Mouse (Mus musculus): ENCODE results near the gene Rcc1. TPM values are rescaled to one million over a fixed set of nuclear protein-coding genes. Genes with fewer than 3 reads are reported as not detected.

The Rcc1 gene
- total and polyA plus RNA-seq, 3 experiments, result 93.6 to 149 (median 148) TPM

DNA sequence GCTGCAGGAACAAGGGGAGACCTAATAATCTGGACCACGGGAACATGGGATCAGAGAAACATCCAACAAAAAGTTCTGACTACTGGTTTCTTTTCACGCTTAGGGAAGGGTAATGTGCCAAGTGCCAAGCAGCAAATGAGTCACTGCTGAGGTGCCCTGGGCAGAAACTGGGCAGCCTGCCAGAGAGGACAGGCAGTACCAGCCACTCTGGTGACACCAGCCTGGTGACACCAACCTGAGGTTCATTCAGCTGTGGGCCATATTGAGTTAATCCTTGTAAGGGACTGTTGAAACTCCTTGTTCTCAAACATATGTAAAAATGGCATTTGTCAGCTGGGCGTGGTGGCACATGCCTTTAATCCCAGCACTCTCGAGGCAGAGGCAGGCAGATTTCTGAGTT is 1.2 kb upstream of the Rcc1 start:
- peaks cover 14 to 50% of the 10 kb centered on the region in 2 experiments for H3K36me3 ChIP-seq (replicated peaks in 1 of 2; ENCODE audit: control insufficient read depth in 1 of 2, insufficient read depth in 1 of 2, low read length in 1 of 2)
- H3K9ac ChIP-seq (ENCODE audit: insufficient read depth, low read depth), result no peak overlapping the region
- H3K4me1 ChIP-seq (ENCODE audit: control insufficient read depth in 1 of 2, insufficient read depth in 2 of 2), result peaks cover 8 to 50% of the 10 kb centered on the region in 2 experiments
- DNase-seq (ENCODE audit: extremely low read depth), result no peak
- H3K4me2 ChIP-seq (ENCODE audit: insufficient read depth, low read depth, poor library complexity, severe bottlenecking), result no peak overlapping the region
- in situ Hi-C loops (cut with MboI; ENCODE audit: low pct_ligation_motif_present, low pct_unique_long_range_greater_than_20kb, low sequenced_read_pairs) (loop anchor here (10.0 kb wide), 1 partner anchor 60 kb away; no protein-coding TSS in a partner anchor), dilution Hi-C loops (cut with MboI; ENCODE audit: extremely low pct_ligation_motif_present, extremely low pct_unique_long_range_greater_than_20kb, low sequenced_read_pairs) (no loop called here)
- H3K27me3 ChIP-seq (replicated peaks), result no peaks in the 10 kb centered on the region
- no peak for TF ChIP-seq NELFE (IDR thresholded peaks at IDR 0.05; ENCODE audit: low read depth, low read length)
- TF ChIP-seq USF1 (IDR thresholded peaks at IDR 0.05; ENCODE audit: low read depth, low read length), result no peak
- no peak for TF ChIP-seq NRF1 (IDR thresholded peaks at IDR 0.05; ENCODE audit: low read depth, low read length)
- no peak for TF ChIP-seq MEF2A (IDR thresholded peaks at IDR 0.05; ENCODE audit: borderline replicate concordance, low read depth, low read length)
- no peak for TF ChIP-seq ETS1 (conservative IDR thresholded peaks at IDR 0.05; ENCODE audit: low read depth, low read length)
- TF ChIP-seq MXI1 (IDR thresholded peaks at IDR 0.05; ENCODE audit: low read depth, low read length), result no peak
- no peak for TF ChIP-seq ZNF384 (IDR thresholded peaks at IDR 0.05; ENCODE audit: low read depth, low read length)
- TF ChIP-seq EP300 (IDR thresholded peaks at IDR 0.05; ENCODE audit: low read length), result no peak
- no peak for TF ChIP-seq POLR2AphosphoS2 (IDR thresholded peaks at IDR 0.05; ENCODE audit: low read depth, low read length)
- no peak for TF ChIP-seq CHD1 (IDR thresholded peaks at IDR 0.05; ENCODE audit: low read depth, low read length)
- peaks cover 23% of the 10 kb centered on the region for H3K79me2 ChIP-seq (replicated peaks; ENCODE audit: control insufficient read depth, extremely low read depth, insufficient read depth, poor library complexity, severe bottlenecking)
- H3K4me3 ChIP-seq (replicated peaks in 1 of 3; ENCODE audit: low read depth in 2 of 3, low read length in 2 of 3, poor library complexity in 1 of 3), result no peak overlapping the region
- H3K9me3 ChIP-seq (replicated peaks; ENCODE audit: low read length), result no peaks in the 10 kb centered on the region
- no peak overlapping the region for H3K27ac ChIP-seq (ENCODE audit: insufficient read depth, low read depth)

DNA sequence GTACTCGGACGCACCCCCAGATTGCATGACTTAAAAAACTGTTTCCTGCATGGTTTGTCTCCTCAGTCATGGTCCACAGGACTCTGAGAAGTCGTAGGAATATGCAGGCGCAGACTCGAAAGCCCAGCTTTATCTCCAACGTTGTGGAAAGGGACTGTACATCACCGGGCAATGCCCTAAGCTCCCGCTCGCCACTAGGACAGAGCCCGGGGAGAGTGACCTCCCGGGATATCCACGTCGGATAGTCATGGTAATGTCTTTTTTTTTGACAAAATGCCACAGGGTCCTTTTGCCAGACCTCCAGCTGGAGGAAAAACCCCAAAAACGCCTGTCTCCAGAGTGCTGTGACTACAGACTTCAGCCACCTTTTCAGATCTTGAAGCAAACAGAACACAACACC is 666 bp downstream of the Rcc1 start:
- peak overlapping the region; percentile 44; the same call in 1 of the 2 replicates for H3K27ac ChIP-seq (ENCODE audit: insufficient read depth, low read depth)
- dilution Hi-C loops (cut with MboI; ENCODE audit: extremely low pct_ligation_motif_present, extremely low pct_unique_long_range_greater_than_20kb, low sequenced_read_pairs) (no loop called here), in situ Hi-C loops (cut with MboI; ENCODE audit: low pct_ligation_motif_present, low pct_unique_long_range_greater_than_20kb, low sequenced_read_pairs) (loop anchor here (10.0 kb wide), 1 partner anchor 62 kb away; no protein-coding TSS in a partner anchor)
- DNase-seq (ENCODE audit: extremely low read depth), result no peak
- no peaks in the 10 kb centered on the region for H3K9me3 ChIP-seq (replicated peaks; ENCODE audit: low read length)
- TF ChIP-seq NRF1 (IDR thresholded peaks at IDR 0.05; ENCODE audit: low read depth, low read length) (no peak), ZKSCAN1 (IDR thresholded peaks at IDR 0.05; ENCODE audit: borderline replicate concordance, low read depth, low read length) (no peak), MXI1 (IDR thresholded peaks at IDR 0.05; ENCODE audit: low read depth, low read length) (no peak), CTCF (conservative IDR thresholded peaks at IDR 0.05 in 1 of 2, IDR thresholded peaks at IDR 0.05 in 1 of 2; ENCODE audit: low read depth in 2 of 2, low read length in 2 of 2) (no peak), POLR2AphosphoS2 (IDR thresholded peaks at IDR 0.05; ENCODE audit: low read depth, low read length) (no peak), KAT2A (IDR thresholded peaks at IDR 0.05; ENCODE audit: insufficient replicate concordance, low read length) (no peak), POLR2A (IDR thresholded peaks at IDR 0.05; ENCODE audit: low read depth, low read length) (no peak), MAFK (IDR thresholded peaks at IDR 0.05; ENCODE audit: insufficient replicate concordance, low read length) (no peak), CHD2 (IDR thresholded peaks at IDR 0.05; ENCODE audit: low read length) (no peak), MAX (IDR thresholded peaks at IDR 0.05; ENCODE audit: low read length) (no peak), ZMIZ1 (IDR thresholded peaks at IDR 0.05; ENCODE audit: low read depth, low read length) (no peak), ZC3H11A (IDR thresholded peaks at IDR 0.05; ENCODE audit: low read depth, low read length) (no peak), JUN (IDR thresholded peaks at IDR 0.05; ENCODE audit: insufficient read depth, low read depth, low read length) (no peak), SMC3 (IDR thresholded peaks at IDR 0.05; ENCODE audit: low read depth, low read length) (no peak), JUND (conservative IDR thresholded peaks at IDR 0.05; ENCODE audit: low read depth, low read length) (no peak), PAX5 (IDR thresholded peaks at IDR 0.05; ENCODE audit: low read length) (no peak), MEF2A (IDR thresholded peaks at IDR 0.05; ENCODE audit: borderline replicate concordance, low read depth, low read length) (no peak), SIN3A (IDR thresholded peaks at IDR 0.05; ENCODE audit: low read length) (no peak), ETS1 (conservative IDR thresholded peaks at IDR 0.05; ENCODE audit: low read depth, low read length) (no peak)
- peaks cover 23% of the 10 kb centered on the region for H3K79me2 ChIP-seq (replicated peaks; ENCODE audit: control insufficient read depth, extremely low read depth, insufficient read depth, poor library complexity, severe bottlenecking)
- H3K36me3 ChIP-seq (replicated peaks in 1 of 2; ENCODE audit: control insufficient read depth in 1 of 2, insufficient read depth in 1 of 2, low read length in 1 of 2), result peaks cover 14 to 35% of the 10 kb centered on the region in 2 experiments
- H3K9ac ChIP-seq (ENCODE audit: insufficient read depth, low read depth), result peak overlapping the region; percentile 99
- H3K27me3 ChIP-seq (replicated peaks), result no peaks in the 10 kb centered on the region
- peak overlapping the region; percentile 91 for H3K4me2 ChIP-seq (ENCODE audit: insufficient read depth, low read depth, poor library complexity, severe bottlenecking)
- H3K4me1 ChIP-seq (ENCODE audit: control insufficient read depth in 1 of 2, insufficient read depth in 2 of 2), result peaks cover 8 to 50% of the 10 kb centered on the region in 2 experiments
- peak overlapping the region; percentile 84 to 96 (median 87) for H3K4me3 ChIP-seq (replicated peaks in 1 of 3; ENCODE audit: low read depth in 2 of 3, low read length in 2 of 3, poor library complexity in 1 of 3)

Measured in CH12.LX (cell line).